In the genomic region with DNA sequence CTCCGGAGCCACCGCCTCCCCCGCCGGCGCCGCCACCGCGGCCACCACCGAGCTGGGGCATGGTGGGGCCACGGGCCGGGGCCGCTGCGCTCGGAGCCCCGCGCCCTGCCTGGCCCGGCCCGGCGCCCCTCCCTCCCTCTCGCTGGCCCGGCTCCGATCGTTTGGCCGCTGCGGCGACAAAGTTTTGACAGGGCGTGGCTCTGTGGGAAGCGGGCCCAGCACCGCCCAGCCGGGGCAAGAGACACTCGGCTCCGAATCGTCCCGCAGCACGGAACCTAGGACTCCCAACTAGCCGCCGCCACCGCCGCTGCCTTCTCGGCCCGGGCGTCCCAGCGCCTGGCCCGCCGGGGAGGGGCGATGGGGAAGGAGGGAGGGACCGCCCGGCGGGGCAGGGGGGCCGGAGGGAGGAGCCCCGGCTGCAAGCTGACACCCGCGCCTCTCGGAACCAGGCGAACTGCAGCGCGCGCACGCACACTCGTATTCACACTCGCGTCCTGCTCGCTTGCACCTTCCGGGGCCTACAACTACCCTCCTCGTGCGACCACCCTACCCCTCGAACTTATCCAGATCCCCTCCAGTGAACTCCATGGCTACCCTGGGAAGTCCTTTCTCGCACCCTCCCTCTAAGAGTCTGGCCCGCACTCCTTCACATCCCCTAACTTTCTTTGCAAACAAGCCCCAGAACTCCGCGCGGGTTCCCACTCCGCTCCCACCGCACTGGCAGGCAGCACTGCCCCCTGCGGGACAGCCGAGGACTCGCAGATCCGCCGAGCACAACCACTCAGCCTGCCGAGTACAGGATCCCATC, we compare ENCODE assay signal across 8 mouse cellular contexts. TPM values are rescaled to one million over a fixed set of nuclear protein-coding genes. Genes with fewer than 3 reads are reported as not detected.
DNase-seq lines count a peak whose midpoint lies in the region; ATAC-seq lines count a peak whose summit lies in the region.

A gene (minus strand): TSS at position 363 of the 808 bp plus-strand sequence.

- intact Hi-C loops in left cerebral cortex, postnatal 14 days (cut with DNase I) = loop anchor here (1.0 to 5.0 kb wide), 2 partner anchors 43 to 142 kb away; no protein-coding TSS in a partner anchor

- peak within 1 kb of the TSS; percentile 86 for H3K4me3 ChIP-seq in intestine, embryonic 15.5 days (replicated peaks)

- H3K9ac ChIP-seq in intestine, embryonic 15.5 days = peak within 1 kb of the TSS; percentile 84

- H3K27me3 ChIP-seq in intestine, embryonic 15.5 days (replicated peaks) = no peaks in the 10 kb centered on the region

- under 1% methylated on average over 76 of the region's 80 CpGs for WGBS in intestine, embryonic 15.5 days

- peak; percentile 94 for DNase-seq in adrenal gland, adult 2 months
- peak; percentile 86 for DNase-seq in embryo, embryonic 11.5 days (ENCODE audit: low read depth, low spot score)
- DNase-seq in gastrocnemius, postnatal 4 days (ENCODE audit: low spot score in 2 of 2) = peak; percentile 92 to 94
- peak; percentile 88 to 91 for DNase-seq in left cerebral cortex, postnatal 14 days (ENCODE audit: low spot score in 2 of 2)
- DNase-seq in mesoderm, embryonic 11.5 days (ENCODE audit: low read depth, low spot score) = peak; percentile 90
- peak; percentile 87 for DNase-seq in right cerebral cortex, postnatal 25 days
- DNase-seq in urinary bladder, postnatal 36 days (ENCODE audit: low spot score in 2 of 2) = peak; percentile 93 to 95

- H3K36me3 ChIP-seq in intestine, embryonic 15.5 days = no peaks in the 10 kb centered on the region

- peaks cover 11% of the 10 kb centered on the region for H3K4me1 ChIP-seq in intestine, embryonic 15.5 days (replicated peaks)

- H3K27ac ChIP-seq in intestine, embryonic 15.5 days = peak within 1 kb of the TSS; percentile 91

- ATAC-seq in intestine, embryonic 15.5 days = peak; percentile 96

- peak within 1 kb of the TSS; percentile 86 for H3K4me2 ChIP-seq in intestine, embryonic 15.5 days (replicated peaks)

- H3K9me3 ChIP-seq in intestine, embryonic 15.5 days = no peaks in the 10 kb centered on the region

RNA-seq across cellular contexts. Expression of the gene that starts here (rescaled TPM):
- total RNA-seq in adrenal gland, adult 2 months (2021) = 10 to 100 TPM; 11.0 to 14.7 TPM
- polyA plus RNA-seq in adrenal gland, adult 2 months (2012; rRNA removed) = 23.2 and 24.4 TPM in 2 replicates
- total RNA-seq in gastrocnemius, postnatal 4 days (2021) = 10 to 100 TPM; 32.9 to 34.8 TPM
- 15.0 and 16.2 TPM in 2 replicates for polyA plus RNA-seq in intestine, embryonic 15.5 days (2015; fragmentation: Nextera tagmentation; extraction: Ambion mirVana)
- 1 to 10 TPM; 4.8 to 5.0 TPM for total RNA-seq in left cerebral cortex, postnatal 14 days (2021)

Comparison
In these comparisons a context has a peak if more than half of its experiments do, and no peak if none do; other contexts are left out.
1. Peak in every context shown above with its lines: DNase-seq, ATAC-seq, H3K4me3 ChIP-seq and H3K27ac ChIP-seq.